Mouse (Mus musculus) E14TG2a.4 (cell line): ENCODE data around the gene Nmnat1.

Experiments used
- CTCF ChIP-seq: conservative IDR thresholded peaks from 2 replicates; pipeline ENCODE4 v1.5.1; 2014; ENCODE audit warnings: low read length
- NANOG ChIP-seq: IDR thresholded peaks from 2 replicates; pipeline ENCODE4 v1.6.1; 2014; ENCODE audit warnings: borderline replicate concordance, low read length, mixed read lengths
- POU5F1 ChIP-seq: IDR thresholded peaks from 2 replicates; pipeline ENCODE4 v1.6.1; 2014; ENCODE audit warnings: low read length, borderline replicate concordance

GRCm38 (mm10) chr4:149477078-149477477 is 7.9 kb downstream of the Nmnat1 start, which contains the start of gene Tmem274:
- TF ChIP-seq CTCF = no peak
- no peak for TF ChIP-seq NANOG
- no peak for TF ChIP-seq POU5F1
